Mouse (Mus musculus) forebrain, postnatal 0 days (tissue): Measurements from ENCODE around the gene Mgat5. TPM values are rescaled to one million over a fixed set of nuclear protein-coding genes. Genes with fewer than 3 reads are reported as not detected.
A peak's percentile ranks its signal among the peaks of the same experiment; 100 is the strongest.

ENCODE experiments used
- ATAC-seq: fragments of 200-750 bp; cut with Nextera tagmentation; 2 replicates; pipeline ENCODE4 v1.8.0; 2017; ENCODE audit warnings: mild to moderate bottlenecking, moderate library complexity
- DNase-seq: peaks from one replicate; pipeline ENCODE4 v3.0.0-alpha.2; 2015
- H3K27ac ChIP-seq: fragments of 300-500 bp; sonication (generic); 2 replicates; pipeline ENCODE4 v1.5.1; 2014; ENCODE audit warnings: low read depth, mild to moderate bottlenecking, antibody characterized with exemption, low read length, moderate library complexity, mixed read lengths
- H3K27me3 ChIP-seq: fragments of 300-500 bp; sonication (generic); 2 replicates; pipeline ENCODE4 v1.6.1; 2014; ENCODE audit warnings: mild to moderate bottlenecking, low read length, mixed read lengths; ENCODE audit not compliant: insufficient read depth
- H3K36me3 ChIP-seq: fragments of 300-500 bp; sonication (generic); 2 replicates; pipeline ENCODE4 v1.6.1; 2014; ENCODE audit warnings: mild to moderate bottlenecking, moderate library complexity; ENCODE audit not compliant: insufficient read depth
- H3K4me1 ChIP-seq: fragments of 300-500 bp; sonication (generic); 2 replicates; pipeline ENCODE4 v1.6.1; 2014; ENCODE audit warnings: antibody characterized with exemption; ENCODE audit not compliant: insufficient read depth
- H3K4me2 ChIP-seq: fragments of 300-500 bp; sonication (generic); 2 replicates; pipeline ENCODE4 v1.6.1; 2014; ENCODE audit warnings: low read depth, mild to moderate bottlenecking, moderate library complexity
- H3K4me3 ChIP-seq: fragments of 300-500 bp; sonication (generic); 2 replicates; pipeline ENCODE4 v1.5.1; 2014; ENCODE audit warnings: low read depth, low read length, mixed read lengths
- H3K9ac ChIP-seq: fragments of 300-500 bp; sonication (generic); 2 replicates; pipeline ENCODE4 v1.6.1; 2014; ENCODE audit warnings: mild to moderate bottlenecking
- H3K9me3 ChIP-seq: fragments of 300-500 bp; sonication (generic); 2 replicates; pipeline ENCODE4 v1.6.1; 2016; ENCODE audit warnings: low read length
- CTCF ChIP-seq: sonication (generic); IDR thresholded peaks from 2 replicates; pipeline ENCODE4 v1.5.1; 2016; ENCODE audit warnings: antibody characterized with exemption, control low read depth, low read depth
- WGBS: fragments of 180-500 bp; shearing (Covaris S2); extraction: QIAGEN DNeasy Blood & Tissue Kit; methylation state at CpG from one replicate; pipeline ENCODE4 v1.1.7; 2014; 5-methylcytosine and 5-hydroxymethylcytosine counted together
- polyA plus RNA-seq: library from polyadenylated mRNA; unstranded; fragments of >200 nt; fragmentation: Nextera tagmentation; extraction: Ambion mirVana; gene quantifications from 2 replicates; pipeline ENCODE4 v1.2.1, GENCODE M21; 2015
- total RNA-seq: library from RNA; depleted of rRNA; stranded (reverse); fragments of >200 nt; gene quantifications from 2 replicates; pipeline ENCODE4 v1.2.3, GENCODE M21; 2014

The Mgat5 gene
- total and polyA plus RNA-seq, 2 experiments from 2014 or later: 9.3 to 42.9 TPM

- H3K4me3 ChIP-seq: no peak overlapping the region
- H3K4me1 ChIP-seq: no peaks in the 10 kb centered on the region
- H3K27me3 ChIP-seq: no peaks in the 10 kb centered on the region
- TF ChIP-seq CTCF: no peak
- no peaks in the 10 kb centered on the region for H3K36me3 ChIP-seq
- DNase-seq: peak; percentile 46
- H3K27ac ChIP-seq: no peak overlapping the region
- H3K9me3 ChIP-seq: no peaks in the 10 kb centered on the region
- H3K9ac ChIP-seq: no peak overlapping the region
- 52% methylated on average over 10 of the region's 10 CpGs for WGBS
- H3K4me2 ChIP-seq: no peak overlapping the region
- peak; percentile 65; the same call in 1 of the 2 replicates for ATAC-seq
These were observed 132.9 kb downstream of the Mgat5 start for GRCm38 (mm10) chr1:127337740-127338139.

- Histone ChIP-seq H3K27me3 (no peaks in the 10 kb centered on the region), H3K4me3 (no peak overlapping the region), H3K9ac (no peak overlapping the region), H3K36me3 (no peaks in the 10 kb centered on the region), H3K4me1 (no peaks in the 10 kb centered on the region), H3K27ac (no peak overlapping the region), H3K4me2 (no peak overlapping the region), H3K9me3 (no peaks in the 10 kb centered on the region)
- no peak for DNase-seq
- TF ChIP-seq CTCF: no peak
- peak; percentile 43 for ATAC-seq
- 38% methylated on average over 9 of the region's 9 CpGs for whole genome bisulfite sequencing
These were observed 134.1 kb downstream of the Mgat5 start for GRCm38 (mm10) chr1:127338833-127339487.

- no peak for TF ChIP-seq CTCF
- H3K27ac ChIP-seq: no peak overlapping the region
- no peak overlapping the region for H3K9ac ChIP-seq
- no peak overlapping the region for H3K4me2 ChIP-seq
- no peaks in the 10 kb centered on the region for H3K9me3 ChIP-seq
- no peak overlapping the region for H3K4me3 ChIP-seq
- no peaks in the 10 kb centered on the region for H3K36me3 ChIP-seq
- DNase-seq: no peak
- H3K27me3 ChIP-seq: no peaks in the 10 kb centered on the region
- no peak for ATAC-seq
- 89% methylated on average over 9 of the region's 9 CpGs for WGBS
- no peaks in the 10 kb centered on the region for H3K4me1 ChIP-seq
These were observed 135.5 kb downstream of the Mgat5 start for GRCm38 (mm10) chr1:127340296-127340695.

- H3K4me1 ChIP-seq: no peaks in the 10 kb centered on the region
- H3K9ac ChIP-seq: no peak overlapping the region
- H3K27ac ChIP-seq: no peak overlapping the region
- WGBS: 85% methylated on average over 9 of the region's 9 CpGs
- no peaks in the 10 kb centered on the region for H3K36me3 ChIP-seq
- TF ChIP-seq CTCF: no peak
- no peak for DNase-seq
- no peaks in the 10 kb centered on the region for H3K9me3 ChIP-seq
- no peak for ATAC-seq
- no peak overlapping the region for H3K4me2 ChIP-seq
- no peaks in the 10 kb centered on the region for H3K27me3 ChIP-seq
- H3K4me3 ChIP-seq: no peak overlapping the region
These were observed 140.1 kb downstream of the Mgat5 start for GRCm38 (mm10) chr1:127344913-127345312.

GRCm38 (mm10) chr1:127346596-127347139, 141.9 kb downstream of the Mgat5 start:
- no peaks in the 10 kb centered on the region for H3K4me1 ChIP-seq
- H3K27ac ChIP-seq: no peak overlapping the region
- ATAC-seq (no peak), DNase-seq (no peak)
- 62% methylated on average over 3 of the region's 3 CpGs for WGBS
- H3K9ac ChIP-seq: no peak overlapping the region
- no peaks in the 10 kb centered on the region for H3K27me3 ChIP-seq
- TF ChIP-seq CTCF: no peak
- H3K4me3 ChIP-seq: no peak overlapping the region
- no peaks in the 10 kb centered on the region for H3K9me3 ChIP-seq
- no peak overlapping the region for H3K4me2 ChIP-seq
- no peaks in the 10 kb centered on the region for H3K36me3 ChIP-seq

GRCm38 (mm10) chr1:127347878-127348620, 143.2 kb downstream of the Mgat5 start:
- Histone ChIP-seq H3K4me1 (no peaks in the 10 kb centered on the region), H3K27me3 (no peaks in the 10 kb centered on the region), H3K9me3 (no peaks in the 10 kb centered on the region), H3K4me3 (no peak overlapping the region), H3K36me3 (no peaks in the 10 kb centered on the region), H3K4me2 (no peak overlapping the region), H3K9ac (no peak overlapping the region), H3K27ac (no peak overlapping the region)
- no peak for TF ChIP-seq CTCF
- DNase-seq (no peak), ATAC-seq (peak; percentile 25; the same call in 1 of the 2 replicates)
- 98% methylated on average over 3 of the region's 3 CpGs for WGBS
